In the genomic region with DNA sequence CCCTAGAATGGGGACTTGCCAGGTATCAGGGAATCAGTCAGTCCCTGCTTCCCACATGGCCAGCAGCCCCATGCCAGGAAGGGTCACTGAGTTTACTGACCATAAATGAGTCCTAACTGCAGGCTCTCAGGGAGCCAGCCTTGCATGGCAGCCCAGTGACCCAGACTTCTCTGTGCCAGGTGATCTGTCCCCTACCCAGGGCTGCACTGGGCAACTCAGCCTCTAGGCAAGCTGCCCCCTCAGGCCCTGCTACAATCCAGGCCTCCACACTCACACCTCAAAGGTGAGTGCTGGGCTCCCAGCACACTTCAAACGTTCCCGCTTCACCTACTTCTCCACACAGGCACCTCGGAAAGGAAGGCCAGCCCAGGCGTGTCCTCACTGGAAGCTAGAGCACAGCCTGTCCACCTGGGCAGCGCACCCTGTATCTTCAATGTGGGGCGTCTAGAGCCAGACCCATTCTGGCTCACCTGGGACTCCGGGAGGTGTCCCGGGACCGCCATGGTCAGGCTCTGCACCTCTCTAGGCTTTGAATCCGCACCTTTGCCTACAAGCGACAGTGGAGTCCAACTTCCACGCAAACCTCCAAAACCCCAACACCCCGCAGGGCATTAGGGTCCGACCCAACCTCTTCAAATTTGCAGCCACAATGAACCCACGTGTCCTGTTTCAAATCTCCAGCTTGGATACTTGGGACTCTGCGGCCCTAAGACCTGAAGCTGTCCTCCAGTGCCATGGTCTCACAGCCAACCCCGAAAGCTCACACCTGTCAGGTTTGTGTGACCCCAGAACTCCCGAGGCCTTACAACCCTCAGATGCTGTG, we compare ENCODE assay signal across 9 mouse cellular contexts. TPM values are rescaled to one million over a fixed set of nuclear protein-coding genes. Genes with fewer than 3 reads are reported as not detected.
DNase-seq lines count a peak whose midpoint lies in the region; ATAC-seq and TF ChIP-seq lines count a peak whose summit lies in the region.
"Had no signal": no experiment of that assay in that cellular context is flagged by ENCODE, and none has a peak within 500 bp of the region (broad histone marks: within the 10 kb centered on the region; RNA-seq: fewer than 3 reads in every experiment).

No protein-coding gene starts in this region.

- H3K9me3 ChIP-seq in hindbrain, embryonic 12.5 days (replicated peaks), result peaks cover 2% of the 10 kb centered on the region; the same call in 1 of the 2 replicates
- no peaks in the 10 kb centered on the region for H3K9me3 ChIP-seq in liver, embryonic 14.5 days (ENCODE audit: control insufficient read depth, low read length)

- no peak for ATAC-seq in hindbrain, embryonic 12.5 days (ENCODE audit: low FRiP score)
- ATAC-seq in liver, embryonic 14.5 days (ENCODE audit: insufficient read depth), result no peak
- ATAC-seq: Patski had no signal

- TF ChIP-seq POLR2A in heart, adult 2 months (IDR thresholded peaks at IDR 0.05; ENCODE audit: insufficient read depth, low read depth, low read length), result no peak
- TF ChIP-seq POLR2A in bone marrow, adult 2 months (IDR thresholded peaks at IDR 0.05; ENCODE audit: borderline replicate concordance, control insufficient read depth, low read depth, low read length), result no peak

- peak overlapping the region; percentile 89 for H3K4me2 ChIP-seq in hindbrain, embryonic 12.5 days (replicated peaks)
- H3K4me2 ChIP-seq in liver, embryonic 14.5 days (ENCODE audit: low read depth), result peak overlapping the region; percentile 91

- no peak for TF ChIP-seq CTCF in heart, adult 2 months (IDR thresholded peaks at IDR 0.05)
- TF ChIP-seq CTCF in bone marrow, adult 2 months (IDR thresholded peaks at IDR 0.05; ENCODE audit: control insufficient read depth, insufficient read depth, low read length), result no peak
- no peak for TF ChIP-seq CTCF in liver, embryonic 14.5 days (IDR thresholded peaks at IDR 0.05; ENCODE audit: low read depth)

- H3K79me2 ChIP-seq in heart, adult 2 months (replicated peaks; ENCODE audit: control insufficient read depth, insufficient read depth, low read length), result no peaks in the 10 kb centered on the region

- H3K4me3 ChIP-seq in heart, adult 2 months, result peak overlapping the region; percentile 98
- H3K4me3 ChIP-seq in bone marrow, adult 2 months (replicated peaks; ENCODE audit: control insufficient read depth, low read depth, low read length), result peak overlapping the region; percentile 71
- peak overlapping the region; percentile 73 for H3K4me3 ChIP-seq in hindbrain, embryonic 12.5 days
- H3K4me3 ChIP-seq in liver, embryonic 14.5 days (ENCODE audit: insufficient read depth in 1 of 2, low read depth in 2 of 2, low read length in 2 of 2), result peak overlapping the region; percentile 65 to 78

- peak overlapping the region; percentile 93; the same call in 1 of the 2 replicates for H3K27ac ChIP-seq in heart, adult 2 months
- no peak overlapping the region for H3K27ac ChIP-seq in bone marrow, adult 2 months (ENCODE audit: control insufficient read depth, insufficient read depth, low read depth, low read length, poor library complexity)
- H3K27ac ChIP-seq in hindbrain, embryonic 12.5 days, result peak overlapping the region; percentile 95; the same call in 1 of the 2 replicates
- H3K27ac ChIP-seq in liver, embryonic 14.5 days, result no peak overlapping the region

- no peaks in the 10 kb centered on the region for H3K27me3 ChIP-seq in heart, adult 2 months (ENCODE audit: control insufficient read depth, insufficient read depth, low read length)
- H3K27me3 ChIP-seq in hindbrain, embryonic 12.5 days, result no peaks in the 10 kb centered on the region
- H3K27me3 ChIP-seq in liver, embryonic 14.5 days (ENCODE audit: control insufficient read depth, insufficient read depth, low read length), result no peaks in the 10 kb centered on the region
- H3K27me3 ChIP-seq: Patski had no signal

- TF ChIP-seq EP300 in heart, adult 2 months (IDR thresholded peaks at IDR 0.05; ENCODE audit: insufficient read depth, low read depth, low read length), result no peak
- no peak for TF ChIP-seq EP300 in liver, embryonic 14.5 days (IDR thresholded peaks at IDR 0.05; ENCODE audit: low read depth)

- H3K9ac ChIP-seq in heart, adult 2 months (ENCODE audit: low read depth, low read length), result peak overlapping the region; percentile 95
- H3K9ac ChIP-seq in hindbrain, embryonic 12.5 days, result peak overlapping the region; percentile 91
- no peak overlapping the region; the same call in 1 of the 2 replicates for H3K9ac ChIP-seq in liver, embryonic 14.5 days (replicated peaks)

- 65% methylated on average over 18 of the region's 18 CpGs for WGBS in heart, adult 2 months
- 69% methylated on average over 18 of the region's 18 CpGs for WGBS in bone marrow, adult 2 months
- WGBS in hindbrain, embryonic 12.5 days, result 61% methylated on average over 18 of the region's 18 CpGs
- WGBS in liver, embryonic 14.5 days (ENCODE audit: insufficient replicate concordance), result 46% methylated on average over 18 of the region's 18 CpGs

- intact Hi-C loops in heart, adult 2 months (cut with DNase I), result no loop called here
- intact Hi-C loops in heart, postnatal 25 days (cut with DNase I), result no loop called here

- H3K4me1 ChIP-seq in heart, adult 2 months (ENCODE audit: control insufficient read depth, insufficient read depth, low read length), result peaks cover 8% of the 10 kb centered on the region
- peaks cover 6% of the 10 kb centered on the region for H3K4me1 ChIP-seq in bone marrow, adult 2 months (ENCODE audit: control insufficient read depth, insufficient read depth, low read length)
- H3K4me1 ChIP-seq in hindbrain, embryonic 12.5 days, result peaks cover 68% of the 10 kb centered on the region
- peaks cover 17 to 21% of the 10 kb centered on the region in 2 experiments for H3K4me1 ChIP-seq in liver, embryonic 14.5 days (replicated peaks; ENCODE audit: control insufficient read depth in 2 of 2, insufficient read depth in 2 of 2, low read length in 1 of 2)

- DNase-seq in heart, adult 2 months, result peak in 1 of 2 experiments; percentile 50
- DNase-seq in heart, postnatal 25 days (ENCODE audit: low spot score), result no peak
- DNase-seq in liver, embryonic 14.5 days (ENCODE audit: low read depth in 3 of 3, low spot score in 3 of 3), result no peak
- no peak for DNase-seq in embryo, embryonic 9.5 days (ENCODE audit: extremely low spot score)
- no peak for DNase-seq in gastrocnemius, postnatal 4 days (ENCODE audit: low spot score in 2 of 2)
- no peak for DNase-seq in ovary, postnatal 14 days (ENCODE audit: low spot score)

- H3K36me3 ChIP-seq in heart, adult 2 months (ENCODE audit: control insufficient read depth, insufficient read depth, low read length), result no peaks in the 10 kb centered on the region
- H3K36me3 ChIP-seq in hindbrain, embryonic 12.5 days, result peaks cover 11% of the 10 kb centered on the region
- peaks cover 5% of the 10 kb centered on the region; the same call in 1 of the 2 replicates for H3K36me3 ChIP-seq in liver, embryonic 14.5 days (replicated peaks; ENCODE audit: control insufficient read depth, insufficient read depth, low read depth)

RNA-seq across cellular contexts. Expression of a gene that starts 1.7 kb away (rescaled TPM):
- 10 to 100 TPM; 34.6 to 35.8 TPM for total RNA-seq in heart, adult 2 months (2021)
- 45.6 and 72.8 TPM in 2 replicates for polyA plus RNA-seq in heart, adult 2 months (2012; rRNA removed)
- total RNA-seq in heart, postnatal 25 days (2021), result 10 to 100 TPM; 37.0 to 37.7 TPM
- 45.2 and 107 TPM in 2 replicates for polyA plus RNA-seq in bone marrow, adult 2 months (2011; ENCODE audit: insufficient read depth, insufficient read length, low replicate concordance, missing spikeins)
- 141 and 143 TPM in 2 replicates for polyA plus RNA-seq in hindbrain, embryonic 12.5 days (2016; fragmentation: Nextera tagmentation; extraction: Ambion mirVana)
- polyA plus RNA-seq in liver, embryonic 14.5 days (2012; rRNA removed), result 36.3 and 50.8 TPM in 2 replicates
- polyA plus RNA-seq in liver, embryonic 14.5 days (2014; fragmentation: Nextera tagmentation; extraction: Ambion mirVana), result 49.5 and 61.7 TPM in 2 replicates
- 10 to 100 TPM; 49.6 to 60.7 TPM for total RNA-seq in gastrocnemius, postnatal 4 days (2021)

RNA-seq across cellular contexts. Expression of a gene that starts 9.0 kb away (rescaled TPM):
- total RNA-seq in heart, adult 2 months (2021), result 1 to 10 TPM; 1.6 to 1.8 TPM
- polyA plus RNA-seq in heart, adult 2 months (2012; rRNA removed), result 3.6 and 4.5 TPM in 2 replicates
- total RNA-seq in heart, postnatal 25 days (2021), result 1 to 10 TPM; 1.4 to 1.5 TPM
- 3.4 and 18.8 TPM in 2 replicates for polyA plus RNA-seq in bone marrow, adult 2 months (2011; ENCODE audit: insufficient read depth, insufficient read length, low replicate concordance, missing spikeins)
- polyA plus RNA-seq in hindbrain, embryonic 12.5 days (2016; fragmentation: Nextera tagmentation; extraction: Ambion mirVana), result 0.79 and 1.1 TPM in 2 replicates
- polyA plus RNA-seq in liver, embryonic 14.5 days (2012; rRNA removed), result 4.3 and 5.3 TPM in 2 replicates
- polyA plus RNA-seq in liver, embryonic 14.5 days (2014; fragmentation: Nextera tagmentation; extraction: Ambion mirVana), result 4.7 TPM in 2 replicates
- total RNA-seq in gastrocnemius, postnatal 4 days (2021), result 1 to 10 TPM; 2.5 to 3.2 TPM

RNA-seq across cellular contexts. Expression of a gene that starts 12.8 kb away (rescaled TPM):
- total RNA-seq in heart, adult 2 months (2021), result 10 to 100 TPM; 26.7 to 28.3 TPM
- polyA plus RNA-seq in heart, adult 2 months (2012; rRNA removed), result 40.3 and 41.6 TPM in 2 replicates
- 10 to 100 TPM; 21.5 to 25.1 TPM for total RNA-seq in heart, postnatal 25 days (2021)
- 11.2 and 23.7 TPM in 2 replicates for polyA plus RNA-seq in bone marrow, adult 2 months (2011; ENCODE audit: insufficient read depth, insufficient read length, low replicate concordance, missing spikeins)
- 128 and 138 TPM in 2 replicates for polyA plus RNA-seq in hindbrain, embryonic 12.5 days (2016; fragmentation: Nextera tagmentation; extraction: Ambion mirVana)
- 61.3 and 62.4 TPM in 2 replicates for polyA plus RNA-seq in liver, embryonic 14.5 days (2012; rRNA removed)
- 30.2 and 34.2 TPM in 2 replicates for polyA plus RNA-seq in liver, embryonic 14.5 days (2014; fragmentation: Nextera tagmentation; extraction: Ambion mirVana)
- total RNA-seq in gastrocnemius, postnatal 4 days (2021), result 10 to 100 TPM; 22.8 to 31.3 TPM

RNA-seq across cellular contexts. Expression of a gene that starts 25.3 kb away (rescaled TPM):
- total RNA-seq in heart, adult 2 months (2021), result 1 to 10 TPM; 1.1 to 2.0 TPM
- polyA plus RNA-seq in heart, adult 2 months (2012; rRNA removed), result 0.38 and 3.8 TPM in 2 replicates
- under 1 TPM; 0.56 to 0.73 TPM for total RNA-seq in heart, postnatal 25 days (2021)
- 3.1 TPM in 1 of 2 replicates, not detected in the other for polyA plus RNA-seq in bone marrow, adult 2 months (2011; ENCODE audit: insufficient read depth, insufficient read length, low replicate concordance, missing spikeins)
- 0.15 and 0.17 TPM in 2 replicates for polyA plus RNA-seq in hindbrain, embryonic 12.5 days (2016; fragmentation: Nextera tagmentation; extraction: Ambion mirVana)
- 6.3 and 9.0 TPM in 2 replicates for polyA plus RNA-seq in liver, embryonic 14.5 days (2012; rRNA removed)
- polyA plus RNA-seq in liver, embryonic 14.5 days (2014; fragmentation: Nextera tagmentation; extraction: Ambion mirVana), result 1.2 and 2.8 TPM in 2 replicates
- under 1 TPM; 0.32 to 0.39 TPM for total RNA-seq in gastrocnemius, postnatal 4 days (2021)

RNA-seq across cellular contexts. Expression of a gene that starts 53.2 kb away (rescaled TPM):
- total RNA-seq in heart, adult 2 months (2021), result 10 to 100 TPM; 39.7 to 48.4 TPM
- 35.5 and 44.8 TPM in 2 replicates for polyA plus RNA-seq in heart, adult 2 months (2012; rRNA removed)
- 10 to 100 TPM; 46.8 to 47.5 TPM for total RNA-seq in heart, postnatal 25 days (2021)
- polyA plus RNA-seq in bone marrow, adult 2 months (2011; ENCODE audit: insufficient read depth, insufficient read length, low replicate concordance, missing spikeins), result 4.3 and 21.1 TPM in 2 replicates
- polyA plus RNA-seq in hindbrain, embryonic 12.5 days (2016; fragmentation: Nextera tagmentation; extraction: Ambion mirVana), result 101 and 125 TPM in 2 replicates
- 7.6 and 8.6 TPM in 2 replicates for polyA plus RNA-seq in liver, embryonic 14.5 days (2012; rRNA removed)
- 19.8 and 23.5 TPM in 2 replicates for polyA plus RNA-seq in liver, embryonic 14.5 days (2014; fragmentation: Nextera tagmentation; extraction: Ambion mirVana)
- 10 to 100 TPM; 41.4 to 47.0 TPM for total RNA-seq in gastrocnemius, postnatal 4 days (2021)

Comparison
In these comparisons a context has a peak if more than half of its experiments do, and no peak if none do; other contexts are left out.
1. H3K27ac ChIP-seq: peak in heart, adult 2 months (single experiment) and hindbrain, embryonic 12.5 days (single experiment); none in bone marrow, adult 2 months (single experiment) and liver, embryonic 14.5 days (single experiment).
2. Peak in every context shown above with its lines, with median percentiles within 50 percentile points of each other: H3K4me3 ChIP-seq.